Mouse (Mus musculus) small intestine, adult 2 months (tissue): ENCODE measurements around the gene Cox8a.

Source experiments
- CTCF ChIP-seq: fragments of 200-500 bp; IDR thresholded peaks from 2 replicates; pipeline ENCODE4 v1.5.1; 2012; ENCODE audit warnings: low read depth, mild to moderate bottlenecking, control low read depth, inconsistent platforms, low read length, moderate library complexity, mixed read lengths; ENCODE audit not compliant: insufficient replicate concordance, insufficient read length; ENCODE audit errors: extremely low read depth
- POLR2A ChIP-seq: fragments of 200-500 bp; IDR thresholded peaks from 2 replicates; pipeline ENCODE4 v1.6.1; 2012; ENCODE audit warnings: low read depth, mild to moderate bottlenecking, control low read depth, inconsistent platforms, low read length, moderate library complexity

DNA sequence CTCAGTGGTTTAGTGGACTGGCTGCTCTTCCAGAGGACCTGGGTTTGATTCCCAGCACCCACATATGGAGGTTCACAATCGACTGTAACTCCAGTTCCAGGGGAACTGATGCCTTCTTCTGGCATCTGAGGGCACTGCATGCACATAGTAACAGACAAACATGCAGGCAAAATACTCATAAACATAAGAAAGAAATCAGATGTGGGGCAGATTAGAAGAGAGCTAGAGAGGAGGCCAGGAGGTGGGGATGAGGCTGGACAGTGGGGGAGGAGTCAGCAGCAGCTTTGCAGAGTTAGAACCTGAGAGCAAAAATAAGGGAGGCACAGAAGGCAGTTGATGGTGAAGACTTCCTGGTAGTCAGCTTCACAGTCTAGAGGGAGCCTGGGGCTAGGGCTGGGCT lies 45.2 kb upstream of the Cox8a start:
- TF ChIP-seq POLR2A (no peak), CTCF (no peak)
